Mouse (Mus musculus): ENCODE results near the gene Pum2. TPM values are rescaled to one million over a fixed set of nuclear protein-coding genes. Genes with fewer than 3 reads are reported as not detected.

Gene Pum2
- polyA plus RNA-seq, 1 experiment, result 9.0 TPM

DNA sequence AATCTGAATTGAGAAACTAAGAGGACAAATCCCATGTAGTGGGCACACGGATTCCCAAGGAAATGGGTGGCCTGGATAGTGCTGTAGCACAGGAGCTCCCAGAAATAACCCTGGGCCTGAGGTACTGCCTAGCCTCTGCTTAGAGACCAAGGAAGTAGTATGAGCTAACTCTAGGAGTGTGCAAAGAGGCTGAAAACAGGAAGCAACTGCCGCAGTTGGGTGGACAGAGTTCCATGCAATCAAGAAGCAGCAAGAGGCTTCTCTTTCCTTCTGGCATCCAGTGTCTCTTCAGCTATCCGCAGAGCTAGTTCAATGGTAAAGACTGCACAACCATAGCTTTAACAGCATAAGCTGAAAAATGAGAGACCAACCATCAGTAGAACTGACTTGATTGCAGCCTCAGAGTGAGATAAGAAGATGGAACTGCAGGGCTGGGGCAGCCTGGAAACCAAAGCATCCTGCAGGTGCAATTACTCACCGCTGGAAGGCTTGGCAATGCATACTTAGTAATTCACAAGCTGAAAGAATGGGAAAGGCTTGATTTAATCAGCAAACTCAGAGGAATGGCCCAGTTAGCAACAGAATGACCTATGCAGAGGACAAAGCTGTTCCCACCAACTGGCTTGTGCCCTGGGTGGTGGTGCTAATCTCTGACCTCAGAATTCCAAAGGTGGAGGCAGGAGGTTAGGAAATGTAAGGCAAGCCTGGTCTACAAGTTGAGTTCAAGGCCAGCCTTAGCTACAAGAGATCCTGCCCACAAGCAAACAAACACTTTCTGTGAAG is 6.3 kb upstream of the Pum2 start:
- H3K27me3 ChIP-seq (replicated peaks), result no peaks in the 10 kb centered on the region
- H3K4me3 ChIP-seq (replicated peaks), result no peak overlapping the region
- peaks cover 21% of the 10 kb centered on the region for H3K4me1 ChIP-seq
- no peak for TF ChIP-seq GATA1 (IDR thresholded peaks at IDR 0.05; ENCODE audit: borderline replicate concordance, low read length)
- peaks cover 9% of the 10 kb centered on the region; the same call in 1 of the 2 replicates for H3K9me3 ChIP-seq
- no peaks in the 10 kb centered on the region for H3K36me3 ChIP-seq (replicated peaks; ENCODE audit: low read length)

DNA sequence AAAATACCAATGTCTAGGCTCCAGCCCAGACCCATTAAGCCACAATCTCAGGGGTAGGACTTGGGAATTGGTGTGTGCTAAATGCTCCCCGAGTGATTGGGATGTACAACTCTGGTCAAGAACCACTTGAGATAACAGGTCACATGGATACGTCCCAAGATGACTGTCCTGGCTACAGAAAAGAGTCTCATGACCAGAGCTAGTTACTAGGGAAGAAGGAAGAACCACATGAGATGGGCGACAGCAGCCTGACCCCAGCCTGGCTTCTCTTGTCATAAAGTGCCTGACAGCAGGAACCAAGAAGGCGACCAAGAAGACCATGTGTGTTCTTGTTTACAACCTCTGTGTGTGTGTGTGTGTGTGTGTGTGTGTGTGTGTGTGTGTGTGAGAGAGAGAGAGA is 4.5 kb upstream of the Pum2 start:
- Histone ChIP-seq H3K27me3 (replicated peaks) (no peaks in the 10 kb centered on the region), H3K4me3 (replicated peaks) (no peak overlapping the region), H3K36me3 (replicated peaks; ENCODE audit: low read length) (no peaks in the 10 kb centered on the region), H3K9me3 (peaks cover 9% of the 10 kb centered on the region; the same call in 1 of the 2 replicates), H3K4me1 (peaks cover 23% of the 10 kb centered on the region)
- TF ChIP-seq FLI1 (IDR thresholded peaks at IDR 0.05; ENCODE audit: low read length) (no peak), GATA1 (IDR thresholded peaks at IDR 0.05; ENCODE audit: borderline replicate concordance, low read length) (no peak)

DNA sequence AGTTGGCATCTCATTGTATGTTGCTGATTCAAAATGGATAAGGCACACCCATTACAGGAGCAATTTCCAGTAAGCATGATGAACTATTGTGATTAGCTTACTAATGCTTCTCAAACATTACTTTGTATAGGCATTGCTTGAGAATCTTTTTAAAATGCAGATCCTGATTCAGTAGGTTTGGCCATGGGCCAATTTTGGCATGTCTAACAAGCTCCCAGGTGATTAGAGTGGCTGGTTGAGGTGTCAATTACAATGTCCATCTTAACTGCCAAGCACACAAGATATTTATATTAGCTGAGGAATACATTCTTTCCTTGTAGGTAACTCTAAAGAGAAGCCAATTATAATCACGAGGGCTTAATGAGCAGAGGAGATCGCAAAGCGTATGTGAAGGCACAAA is 4.1 kb upstream of the Pum2 start:
- H3K4me1 ChIP-seq, result peaks cover 23% of the 10 kb centered on the region
- no peak for TF ChIP-seq FLI1 (IDR thresholded peaks at IDR 0.05; ENCODE audit: low read length)
- TF ChIP-seq GATA1 (IDR thresholded peaks at IDR 0.05; ENCODE audit: borderline replicate concordance, low read length), result no peak

DNA sequence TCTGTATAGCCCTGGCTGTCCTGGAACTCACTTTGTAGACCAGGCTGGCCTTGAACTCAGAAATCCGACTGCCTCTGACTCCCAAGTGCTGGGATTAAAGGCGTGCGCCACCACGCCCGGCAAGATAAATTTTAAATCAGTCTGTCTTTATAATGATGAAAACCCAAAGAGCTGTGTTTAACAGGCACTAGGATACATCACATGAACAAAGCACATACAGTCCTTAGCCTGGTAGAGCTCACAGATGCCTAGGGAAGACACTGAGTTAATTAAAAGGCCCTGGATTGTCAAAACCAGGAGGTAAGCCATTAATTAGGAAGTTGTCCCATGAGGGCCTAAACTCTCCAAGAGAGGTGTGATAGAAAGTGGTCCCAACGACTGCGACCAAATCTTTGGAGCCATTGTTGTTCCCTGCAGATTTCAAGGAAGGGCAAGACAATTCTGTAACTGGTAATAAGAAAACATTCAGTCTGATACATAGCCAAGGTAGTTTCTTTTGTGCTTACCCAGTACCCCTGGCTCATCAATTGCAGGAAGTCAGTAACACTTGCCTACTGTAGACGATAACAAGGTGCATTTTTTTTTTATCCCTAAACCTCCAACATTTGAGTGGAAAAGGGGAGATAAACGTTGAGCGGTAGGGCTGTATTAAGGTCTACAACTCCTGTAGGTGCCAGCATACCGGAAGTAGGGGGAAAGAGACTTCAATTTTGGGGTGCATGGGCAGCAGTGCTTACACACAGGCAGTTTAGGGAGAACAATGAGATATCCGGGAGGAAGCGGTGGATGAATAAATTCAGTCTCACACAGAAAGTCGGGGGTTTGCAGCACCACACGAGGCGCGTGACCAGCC is 587 bp upstream of the Pum2 start:
- Histone ChIP-seq H3K4me1 (peaks cover 36% of the 10 kb centered on the region), H3K36me3 (replicated peaks; ENCODE audit: low read length) (peaks cover 3% of the 10 kb centered on the region), H3K27me3 (replicated peaks) (no peaks in the 10 kb centered on the region), H3K4me3 (replicated peaks) (peak overlapping the region; percentile 100), H3K9me3 (peaks cover 9% of the 10 kb centered on the region; the same call in 1 of the 2 replicates)
- TF ChIP-seq GATA1 (IDR thresholded peaks at IDR 0.05; ENCODE audit: borderline replicate concordance, low read length) (no peak), FLI1 (IDR thresholded peaks at IDR 0.05; ENCODE audit: low read length) (no peak)

More for the DNA sequence above, 4.1 kb upstream of the Pum2 start:
- Histone ChIP-seq H3K9me3 (peaks cover 9% of the 10 kb centered on the region; the same call in 1 of the 2 replicates), H3K36me3 (replicated peaks; ENCODE audit: low read length) (no peaks in the 10 kb centered on the region), H3K27me3 (replicated peaks) (no peaks in the 10 kb centered on the region), H3K4me3 (replicated peaks) (no peak overlapping the region)

DNA sequence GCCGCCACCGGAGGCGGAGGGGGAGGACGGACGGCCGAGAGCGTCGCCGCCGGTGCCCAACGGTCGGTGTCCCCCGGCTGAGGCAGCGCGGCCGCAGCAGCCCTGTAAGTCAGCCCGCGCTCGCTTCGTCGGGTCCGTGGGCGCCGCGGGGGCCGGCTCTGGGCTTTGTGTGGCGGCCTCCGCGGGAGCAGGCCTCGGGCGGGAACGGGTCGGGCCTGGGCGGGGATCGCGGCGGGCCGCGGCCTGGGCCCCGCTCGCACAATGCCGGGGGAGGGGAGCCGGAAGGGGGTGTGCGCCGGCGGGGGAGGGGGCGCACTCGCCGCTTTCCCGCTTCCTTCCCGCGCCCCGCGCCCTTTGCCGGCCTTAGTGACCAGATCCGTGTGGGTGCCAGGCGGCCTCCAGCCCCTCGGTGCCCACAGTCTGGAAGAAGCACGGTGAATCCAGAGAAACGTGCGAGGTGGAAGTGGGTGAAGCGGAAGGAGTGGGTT is 487 bp downstream of the Pum2 start:
- TF ChIP-seq GATA1 (IDR thresholded peaks at IDR 0.05; ENCODE audit: borderline replicate concordance, low read length), result no peak
- no peak for TF ChIP-seq FLI1 (IDR thresholded peaks at IDR 0.05; ENCODE audit: low read length)
- H3K9me3 ChIP-seq, result peaks cover 9% of the 10 kb centered on the region; the same call in 1 of the 2 replicates
- H3K4me3 ChIP-seq (replicated peaks), result peak overlapping the region; percentile 100
- H3K27me3 ChIP-seq (replicated peaks), result no peaks in the 10 kb centered on the region
- peaks cover 36% of the 10 kb centered on the region for H3K4me1 ChIP-seq
- peaks cover 5% of the 10 kb centered on the region for H3K36me3 ChIP-seq (replicated peaks; ENCODE audit: low read length)

DNA sequence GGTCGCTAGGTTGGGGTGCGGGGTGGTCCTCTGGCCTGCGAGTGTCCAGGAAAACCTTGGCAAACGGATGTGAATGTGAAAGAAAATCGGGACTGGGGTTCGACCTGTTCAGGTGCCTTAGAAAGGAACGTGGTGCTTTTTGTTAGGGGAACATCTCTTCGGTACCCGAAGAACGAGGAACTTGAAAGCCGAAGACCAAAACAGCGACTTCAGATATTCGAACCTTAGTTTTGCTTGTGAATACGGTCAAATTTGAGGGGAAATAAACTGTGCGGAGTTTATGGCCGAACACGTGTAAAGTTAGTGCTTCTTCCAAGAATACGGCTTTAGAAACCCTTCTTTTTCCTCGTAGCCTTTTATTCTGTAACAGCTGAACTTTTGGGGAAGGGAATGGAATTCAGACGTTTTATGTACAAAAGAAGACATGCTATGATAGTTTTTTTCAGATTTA is 982 bp downstream of the Pum2 start:
- peaks cover 9% of the 10 kb centered on the region; the same call in 1 of the 2 replicates for H3K9me3 ChIP-seq
- peaks cover 10% of the 10 kb centered on the region for H3K36me3 ChIP-seq (replicated peaks; ENCODE audit: low read length)
- peak overlapping the region; percentile 100 for H3K4me3 ChIP-seq (replicated peaks)
- TF ChIP-seq FLI1 (IDR thresholded peaks at IDR 0.05; ENCODE audit: low read length) (no peak), GATA1 (IDR thresholded peaks at IDR 0.05; ENCODE audit: borderline replicate concordance, low read length) (no peak)
- H3K27me3 ChIP-seq (replicated peaks), result no peaks in the 10 kb centered on the region
- H3K4me1 ChIP-seq, result peaks cover 32% of the 10 kb centered on the region

DNA sequence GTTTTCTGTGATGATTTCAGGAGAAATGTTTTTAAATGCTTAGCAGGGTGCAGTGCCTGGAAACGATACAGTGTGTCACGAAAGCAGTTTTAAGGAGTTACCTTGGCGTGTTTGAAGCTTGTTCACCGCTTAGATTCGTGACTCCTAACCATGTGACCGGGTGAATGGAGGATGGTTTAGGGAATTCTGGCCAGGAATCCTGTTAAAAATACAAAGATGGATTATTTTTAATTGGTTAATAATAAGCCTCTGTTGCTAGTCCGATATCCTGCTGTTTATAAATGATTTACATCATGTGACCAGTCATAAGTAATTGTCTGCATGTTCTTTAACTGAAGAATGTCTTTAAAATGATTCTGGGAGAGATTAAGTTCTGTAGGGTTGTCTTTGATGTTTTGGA is 1.4 kb downstream of the Pum2 start:
- Histone ChIP-seq H3K9me3 (peaks cover 9% of the 10 kb centered on the region; the same call in 1 of the 2 replicates), H3K36me3 (replicated peaks; ENCODE audit: low read length) (peaks cover 15% of the 10 kb centered on the region), H3K4me3 (replicated peaks) (peak overlapping the region; percentile 100), H3K27me3 (replicated peaks) (no peaks in the 10 kb centered on the region), H3K4me1 (peaks cover 32% of the 10 kb centered on the region)
- no peak for TF ChIP-seq GATA1 (IDR thresholded peaks at IDR 0.05; ENCODE audit: borderline replicate concordance, low read length)
- TF ChIP-seq FLI1 (IDR thresholded peaks at IDR 0.05; ENCODE audit: low read length), result no peak

DNA sequence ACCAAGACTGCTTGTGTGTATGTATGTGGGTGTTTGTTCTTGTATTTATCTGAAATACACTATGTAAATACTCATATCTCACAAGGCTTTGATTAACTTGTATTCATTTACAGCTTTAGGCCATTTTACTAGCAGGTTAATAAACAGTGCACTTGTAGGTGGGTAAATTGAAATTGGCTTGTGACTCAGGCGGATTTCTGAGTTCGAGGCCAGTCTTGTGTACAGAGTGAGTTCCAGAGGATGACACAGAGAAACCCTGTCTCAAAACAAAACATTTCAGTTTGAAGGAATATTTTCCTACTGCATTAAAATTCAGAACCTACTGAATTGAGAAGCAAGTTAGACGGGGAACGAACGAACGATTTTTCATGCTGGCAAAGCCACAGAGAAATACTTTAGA is 2.4 kb downstream of the Pum2 start:
- Histone ChIP-seq H3K27me3 (replicated peaks) (no peaks in the 10 kb centered on the region), H3K36me3 (replicated peaks; ENCODE audit: low read length) (peaks cover 22% of the 10 kb centered on the region), H3K9me3 (peaks cover 3% of the 10 kb centered on the region; the same call in 1 of the 2 replicates), H3K4me3 (replicated peaks) (peak overlapping the region; percentile 100), H3K4me1 (peaks cover 38% of the 10 kb centered on the region)
- TF ChIP-seq GATA1 (IDR thresholded peaks at IDR 0.05; ENCODE audit: borderline replicate concordance, low read length), result no peak
- no peak for TF ChIP-seq FLI1 (IDR thresholded peaks at IDR 0.05; ENCODE audit: low read length)

DNA sequence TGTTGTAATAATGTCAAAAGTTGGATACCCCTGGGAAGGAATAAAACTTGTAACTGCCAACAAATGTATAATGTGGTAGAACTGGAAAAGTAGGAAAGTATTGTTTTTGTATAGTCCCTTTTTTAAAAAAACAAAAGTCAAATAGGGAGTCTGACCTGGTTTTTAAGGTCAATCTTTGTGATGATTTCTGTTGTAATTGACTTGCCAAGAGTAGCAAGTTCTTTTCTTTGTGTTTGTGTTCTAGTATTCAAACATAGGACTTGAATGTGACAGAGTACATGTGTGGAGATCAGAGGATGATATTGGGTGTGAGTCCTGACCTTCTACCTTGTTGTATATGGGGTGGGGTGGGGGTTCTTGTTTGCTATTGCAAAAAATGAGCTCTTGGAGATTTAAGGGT is 4.0 kb downstream of the Pum2 start:
- Histone ChIP-seq H3K4me1 (peaks cover 50% of the 10 kb centered on the region), H3K27me3 (replicated peaks) (no peaks in the 10 kb centered on the region), H3K36me3 (replicated peaks; ENCODE audit: low read length) (peaks cover 26% of the 10 kb centered on the region), H3K9me3 (no peaks in the 10 kb centered on the region), H3K4me3 (replicated peaks) (no peak overlapping the region)
- TF ChIP-seq GATA1 (IDR thresholded peaks at IDR 0.05; ENCODE audit: borderline replicate concordance, low read length), result no peak

Measured in megakaryocyte, embryonic 14.5 days (primary cell).